Mouse (Mus musculus): ENCODE results near the gene Lrrc8e. TPM values are rescaled to one million over a fixed set of nuclear protein-coding genes. Genes with fewer than 3 reads are reported as not detected.

Gene Lrrc8e
- total RNA-seq, 2 experiments from 2014 or later = 0.14 TPM

- peak; percentile 87 for DNase-seq
These were observed 31.6 kb downstream of the Lrrc8e start for GRCm38 (mm10) chr8:4258233-4258632.

DNA sequence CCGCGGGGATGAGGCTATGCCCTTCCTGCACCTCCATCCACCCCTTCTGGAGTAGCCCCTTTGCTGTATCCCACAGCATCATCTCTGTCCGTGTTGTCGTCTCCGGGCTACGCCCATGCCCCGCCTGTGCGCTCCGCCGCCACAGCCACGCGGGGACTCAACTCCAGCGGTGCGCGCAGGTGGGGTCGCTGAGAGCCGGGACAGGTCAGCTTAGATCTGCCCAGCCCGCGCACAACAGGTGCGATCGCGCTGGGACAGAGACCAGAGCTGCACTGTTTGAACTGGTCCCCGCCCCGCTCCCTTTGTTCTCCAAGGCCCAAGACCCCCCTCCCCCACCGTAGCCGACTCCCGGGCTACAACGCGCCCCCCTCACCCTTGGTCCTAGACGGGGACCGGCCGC is 32.1 kb downstream of the Lrrc8e start:
- no peak for DNase-seq

GRCm38 (mm10) chr8:4259125-4259804 is 32.6 kb downstream of the Lrrc8e start, which contains the start of gene Ctxn1:
Ctxn1 (minus strand) TSS chr8:4259274.
- DNase-seq = peak; percentile 97

DNA sequence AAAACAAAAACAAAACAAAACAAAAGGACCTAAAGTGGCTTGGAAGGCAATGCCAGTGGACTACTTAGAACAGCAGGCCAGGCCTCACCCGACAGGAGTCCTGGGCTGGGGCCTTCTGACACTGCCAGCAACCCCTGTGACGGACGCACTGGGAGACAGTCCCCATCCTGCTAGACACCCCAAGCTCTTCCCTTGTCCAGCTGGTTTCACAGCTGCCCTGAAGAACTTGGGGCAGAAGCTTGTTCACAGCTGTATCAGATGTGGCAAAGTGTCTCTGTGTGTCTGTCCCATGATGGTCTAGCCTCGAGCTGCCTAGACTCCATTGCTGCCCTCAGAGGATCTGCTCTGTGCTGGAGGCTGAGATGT is 33.2 kb downstream of the Lrrc8e start:
- no peak for DNase-seq

DNA sequence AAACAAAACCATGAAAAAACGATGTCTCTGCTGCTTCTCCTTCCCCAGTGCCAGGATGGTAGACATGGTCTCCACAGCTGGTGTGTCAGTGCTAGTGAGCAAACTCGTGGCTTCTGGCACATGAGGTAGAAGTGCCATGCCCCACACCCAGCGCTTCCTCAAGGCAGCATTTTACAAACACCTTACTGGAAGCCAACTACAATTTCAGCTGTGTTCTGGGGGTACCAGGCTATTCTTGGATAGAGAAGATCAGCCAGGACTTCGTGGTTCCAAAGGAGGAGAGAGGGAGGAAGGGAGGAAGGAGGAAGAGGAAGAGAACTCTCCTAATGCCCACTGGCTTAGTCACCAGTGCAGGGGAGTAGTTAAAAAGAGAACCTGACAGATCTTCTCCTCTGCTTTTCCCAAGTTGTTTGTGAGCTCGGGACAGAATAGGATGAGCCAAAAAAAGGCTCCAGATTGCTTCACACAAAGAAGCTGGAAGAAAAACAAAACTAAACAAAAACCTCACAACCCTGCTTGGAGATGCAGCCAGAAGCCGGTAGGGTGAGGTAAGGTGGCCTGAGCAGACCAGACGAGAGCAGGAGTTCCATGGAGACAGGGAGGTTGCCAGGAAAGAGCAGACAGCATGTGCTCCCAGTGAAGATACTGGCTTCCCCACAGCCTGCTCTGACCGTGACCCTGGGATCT is 36.6 kb downstream of the Lrrc8e start:
- DNase-seq = no peak

- no peak for DNase-seq
These were observed 38.7 kb downstream of the Lrrc8e start for GRCm38 (mm10) chr8:4265160-4265914.

DNA sequence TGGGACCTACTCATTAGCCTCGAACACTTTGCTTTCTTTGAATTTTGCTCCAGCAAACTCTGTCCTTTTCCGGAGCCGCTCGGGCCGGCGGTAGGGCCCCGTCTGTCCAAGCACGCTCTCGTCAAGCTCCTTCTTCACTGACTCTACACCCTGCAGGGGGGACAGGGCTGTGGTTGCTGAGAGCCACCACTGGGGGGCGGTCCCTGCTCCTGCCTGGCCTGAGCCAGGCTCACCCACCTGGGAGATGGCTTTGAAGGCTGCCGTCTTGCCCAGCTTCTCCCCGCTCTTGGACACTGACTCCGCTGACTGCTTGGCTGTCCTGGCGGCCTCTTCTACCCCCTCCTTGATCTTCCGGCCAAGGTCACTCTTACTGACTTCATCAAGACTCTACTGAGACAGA is 41.0 kb downstream of the Lrrc8e start:
- peak; percentile 47 for DNase-seq

GRCm38 (mm10) chr8:4269609-4270008 is 43.0 kb downstream of the Lrrc8e start:
- no peak for DNase-seq

DNA sequence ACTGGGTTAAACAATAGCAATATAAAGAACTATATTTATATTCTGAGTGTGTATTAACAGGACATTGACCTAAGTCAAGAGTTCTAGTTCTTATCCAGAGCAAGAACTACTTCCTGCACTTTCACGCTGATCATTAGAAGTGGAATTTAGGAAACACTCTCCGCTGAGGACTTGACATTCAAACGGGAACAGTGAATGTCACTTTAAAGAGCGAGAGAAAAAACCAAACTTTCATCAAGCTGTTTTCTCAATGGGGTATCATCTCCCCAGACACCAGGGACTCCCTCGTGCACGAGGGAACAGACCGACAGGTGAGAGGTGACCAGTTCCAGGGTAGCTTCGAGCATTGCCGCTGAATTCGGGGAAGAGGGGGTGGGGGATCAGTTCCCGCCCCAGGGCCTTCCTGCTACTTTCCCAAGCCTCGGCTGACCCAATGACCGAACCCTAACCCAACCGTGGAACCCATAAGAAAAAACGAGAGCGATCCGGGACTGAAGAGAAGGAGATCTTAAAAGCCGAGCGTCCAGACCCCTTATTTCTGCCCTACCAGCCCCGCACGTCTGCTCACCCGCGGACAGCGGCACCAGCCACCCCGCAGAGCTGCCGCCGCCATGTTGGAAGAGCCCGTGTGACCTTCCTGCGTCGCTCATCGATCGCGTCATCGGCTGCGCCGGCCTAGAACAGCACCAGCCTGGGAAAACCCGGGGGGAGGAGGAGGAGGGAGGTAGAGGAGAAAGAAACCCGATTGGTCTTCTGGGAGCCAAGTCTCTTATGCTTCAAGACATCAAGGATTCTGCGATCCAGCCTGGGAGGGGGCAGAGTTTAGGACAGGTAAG is 48.9 kb downstream of the Lrrc8e start, which contains the start of gene Timm44:
Gene Timm44, minus strand, starts transcription at position 639 of the 836 bp plus-strand sequence.
- peak; percentile 95 for DNase-seq

DNA sequence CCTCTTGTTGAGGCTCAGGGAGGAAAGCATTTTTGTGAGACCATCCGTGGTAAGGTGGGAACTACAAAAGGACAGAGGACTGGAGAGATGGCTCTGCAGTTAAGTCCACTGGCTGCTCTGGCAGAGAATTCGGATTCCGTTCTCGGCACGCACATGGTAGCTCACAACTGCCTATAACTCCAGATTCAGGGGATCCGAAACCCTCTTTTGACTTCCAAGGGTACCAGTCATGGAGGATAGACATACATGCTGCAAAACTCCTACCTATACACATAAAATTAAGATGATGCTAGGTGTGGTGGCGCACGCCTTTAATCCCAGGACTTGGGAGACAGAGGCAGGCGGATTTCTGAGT is 49.5 kb downstream of the Lrrc8e start:
- DNase-seq = no peak

Other genes with a start within 250 kb of the Lrrc8e start
- not detected for gene Cd209f, start 121.0 kb upstream of the Lrrc8e start, total RNA-seq (2021)
- not detected for gene Cd209g, start 92.7 kb upstream of the Lrrc8e start, total RNA-seq (2021)
- 10 to 100 TPM; 19.1 to 26.0 TPM for gene Evi5l, start 60.3 kb upstream of the Lrrc8e start, total RNA-seq (2021)
- under 1 TPM; 0.05 to 0.07 TPM for gene Prr36, start 9.4 kb upstream of the Lrrc8e start, total RNA-seq (2021)
- 10 to 100 TPM; 66.7 to 68.9 TPM for gene Map2k7, start 11.9 kb downstream of the Lrrc8e start, total RNA-seq (2021)
- gene Gm49320, start 12.0 kb downstream of the Lrrc8e start, total RNA-seq (2021) = under 1 TPM; 0.24 to 0.52 TPM
- 1 to 10 TPM; 4.0 to 5.5 TPM for gene Tgfbr3l, start 21.4 kb downstream of the Lrrc8e start, total RNA-seq (2021)
- 10 to 100 TPM; 19.5 to 21.6 TPM for gene Snapc2, start 26.3 kb downstream of the Lrrc8e start, total RNA-seq (2021)
- gene Ctxn1, start 32.4 kb downstream of the Lrrc8e start, total RNA-seq (2021) = 10 to 100 TPM in 1 of 2 experiments, 1 to 10 TPM in 1; 9.6 to 10.1 TPM
- 100 to 1,000 TPM; 107 to 112 TPM for gene Timm44, start 49.1 kb downstream of the Lrrc8e start, total RNA-seq (2021)
- 10 to 100 TPM in 1 of 2 experiments, 1 to 10 TPM in 1; 8.2 to 10.3 TPM for gene Ccl25, start 98.4 kb downstream of the Lrrc8e start, total RNA-seq (2021)
- gene Elavl1, start 98.6 kb downstream of the Lrrc8e start, total RNA-seq (2021) = 10 to 100 TPM; 95.8 to 96.1 TPM

All from heart, postnatal 4 days (tissue).